Mouse (Mus musculus): Measurements from ENCODE around the gene Gdpd5. TPM values are rescaled to one million over a fixed set of nuclear protein-coding genes. Genes with fewer than 3 reads are reported as not detected.

Gdpd5 gene
- polyA plus RNA-seq, 1 experiment from 2014 or later, result 49.3 TPM

DNA sequence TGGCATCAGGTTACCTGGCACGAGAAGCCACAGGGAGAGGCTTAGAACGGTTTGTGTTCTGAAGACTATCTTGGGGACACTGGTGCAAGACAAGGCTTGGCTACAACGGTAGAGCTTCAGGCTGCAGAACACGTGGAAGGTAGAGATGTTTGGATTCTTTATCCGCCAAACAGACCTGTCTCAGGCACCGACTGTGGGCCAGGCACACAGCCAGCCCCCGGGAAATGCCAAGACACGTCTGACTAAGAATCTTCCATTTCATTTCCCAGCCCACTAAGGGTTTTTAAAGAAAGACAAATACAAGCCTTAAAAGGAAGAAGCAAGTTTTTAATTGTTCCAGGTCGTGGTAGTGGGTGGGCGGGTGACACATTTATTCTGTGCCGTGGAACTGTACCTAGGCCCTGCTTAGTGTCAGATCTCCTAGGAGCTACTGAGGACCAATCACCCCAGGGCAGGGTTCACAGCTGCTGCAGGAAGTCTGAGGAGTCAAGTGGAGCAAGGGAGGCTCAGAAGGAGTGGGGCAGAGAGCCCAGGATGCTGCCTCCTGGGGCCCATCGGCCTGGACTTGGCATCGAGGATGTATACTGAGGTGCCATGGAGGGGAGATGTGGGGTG is 12.6 kb downstream of the Gdpd5 start:
- Histone ChIP-seq H3K27ac (replicated peaks) (no peak overlapping the region), H3K4me2 (no peak overlapping the region), H3K9me3 (no peaks in the 10 kb centered on the region), H3K36me3 (peaks cover 12% of the 10 kb centered on the region), H3K9ac (no peak overlapping the region), H3K4me1 (replicated peaks) (peaks cover 24% of the 10 kb centered on the region), H3K4me3 (no peak overlapping the region), H3K27me3 (no peaks in the 10 kb centered on the region)
- ATAC-seq (ENCODE audit: low FRiP score, low read depth), result no peak
- WGBS, result 84% methylated on average over 13 of the region's 13 CpGs

DNA sequence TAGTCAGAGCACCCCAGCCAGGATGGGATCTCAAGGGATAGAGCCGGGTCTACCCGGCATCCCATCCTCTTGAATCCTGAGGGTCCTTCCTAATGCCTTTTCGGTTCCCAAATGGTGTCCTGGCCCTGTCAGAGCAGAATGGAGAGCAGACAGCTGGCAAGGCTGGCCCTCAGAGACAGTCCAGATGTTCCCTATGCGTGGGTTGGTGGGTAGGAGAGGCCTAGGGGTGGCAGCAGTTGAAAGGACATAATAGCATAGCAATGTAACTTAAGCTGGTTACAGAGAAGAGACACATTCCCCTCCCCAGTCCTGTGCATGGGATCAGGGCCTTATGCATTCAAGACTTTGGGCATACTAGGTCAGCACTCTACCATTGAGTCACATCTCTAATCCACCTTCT is 14.2 kb downstream of the Gdpd5 start:
- Histone ChIP-seq H3K9me3 (no peaks in the 10 kb centered on the region), H3K9ac (no peak overlapping the region), H3K27me3 (no peaks in the 10 kb centered on the region)

DNA sequence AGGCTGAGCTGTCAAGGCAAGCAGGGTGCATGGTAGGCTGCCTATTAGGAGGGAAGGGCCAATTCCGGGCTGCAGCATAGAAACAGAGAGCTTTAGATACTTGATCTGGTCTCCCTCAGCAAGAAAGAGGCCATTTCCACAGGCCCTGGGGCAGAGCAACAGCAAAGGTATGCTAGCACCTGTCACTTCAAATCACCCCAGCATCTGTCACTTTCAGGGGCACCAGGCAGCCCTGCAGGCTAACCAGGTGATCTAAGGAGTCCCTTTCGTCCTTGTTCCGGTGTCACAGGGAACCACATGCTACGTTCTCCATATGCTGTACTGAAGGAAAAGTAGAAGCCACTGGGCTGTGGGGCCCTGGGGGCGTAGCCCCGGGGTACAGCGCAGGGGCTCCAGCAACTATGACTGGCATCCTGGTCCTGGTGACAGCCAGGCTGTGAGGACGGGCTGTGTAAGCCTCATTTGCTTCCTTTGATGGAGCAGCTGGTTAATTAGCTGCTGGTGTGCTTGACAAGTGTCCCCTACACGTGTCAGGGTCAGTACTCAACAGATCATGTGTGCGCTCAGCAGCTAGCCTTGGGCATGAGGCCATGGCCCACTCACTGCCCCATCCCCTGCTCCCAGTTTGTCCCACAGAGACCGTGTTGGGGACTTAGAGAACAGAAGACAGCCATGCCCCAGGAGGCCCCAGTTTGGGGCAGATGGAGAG is 14.8 kb downstream of the Gdpd5 start:
- Histone ChIP-seq H3K4me1 (replicated peaks) (peaks cover 14% of the 10 kb centered on the region), H3K27ac (replicated peaks) (0 out of 2 replicates have a peak overlapping the region, but pooled peaks have one; percentile 8), H3K4me2 (no peak overlapping the region), H3K36me3 (peaks cover 21% of the 10 kb centered on the region), H3K27me3 (no peaks in the 10 kb centered on the region), H3K4me3 (no peak overlapping the region), H3K9ac (no peak overlapping the region), H3K9me3 (no peaks in the 10 kb centered on the region)
- 52% methylated on average over 11 of the region's 11 CpGs for WGBS
- ATAC-seq (ENCODE audit: low FRiP score, low read depth), result peak; percentile 40; the same call in 1 of the 2 replicates

More for the DNA sequence above, 14.2 kb downstream of the Gdpd5 start:
- Histone ChIP-seq H3K4me1 (replicated peaks) (peaks cover 21% of the 10 kb centered on the region), H3K36me3 (peaks cover 21% of the 10 kb centered on the region), H3K4me2 (no peak overlapping the region), H3K4me3 (no peak overlapping the region), H3K27ac (replicated peaks) (0 out of 2 replicates have a peak overlapping the region, but pooled peaks have one; percentile 8)
- WGBS, result 72% methylated on average over 4 of the region's 4 CpGs
- ATAC-seq (ENCODE audit: low FRiP score, low read depth), result no peak

DNA sequence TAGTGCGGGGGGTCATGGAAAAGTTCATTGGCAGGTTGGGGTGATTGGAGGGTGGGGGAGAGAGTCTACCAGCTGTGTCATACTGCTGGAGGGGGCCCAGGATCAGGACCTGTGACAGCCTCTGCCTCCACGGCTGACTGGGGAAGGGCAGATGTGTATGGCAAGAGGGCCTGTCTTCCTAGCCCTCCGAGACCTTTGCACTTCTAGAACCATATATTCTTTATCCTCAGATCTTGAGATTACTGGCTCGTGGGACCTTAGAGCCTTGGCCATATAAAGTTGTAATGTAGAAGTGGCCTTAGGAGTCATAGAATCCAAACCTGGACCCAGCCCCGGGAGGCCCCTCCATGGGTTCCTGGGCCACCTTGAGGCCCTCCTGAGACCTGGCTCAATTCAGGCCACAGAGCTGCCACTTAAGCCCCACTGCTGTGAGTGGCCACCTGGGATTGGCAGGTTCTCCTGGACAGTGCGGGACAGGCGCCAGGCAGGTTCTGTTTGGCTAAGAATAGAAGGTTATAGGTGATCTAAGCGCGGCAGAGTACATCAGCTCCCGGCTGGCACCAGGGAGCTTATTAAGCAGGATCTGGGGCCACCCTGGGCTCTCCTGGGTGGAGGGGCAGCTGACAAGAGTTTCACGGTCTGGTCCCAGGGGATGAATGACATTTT is 15.9 kb downstream of the Gdpd5 start:
- Histone ChIP-seq H3K27me3 (no peaks in the 10 kb centered on the region), H3K9ac (no peak overlapping the region), H3K4me1 (replicated peaks) (peaks cover 14% of the 10 kb centered on the region), H3K36me3 (peaks cover 19% of the 10 kb centered on the region), H3K9me3 (no peaks in the 10 kb centered on the region), H3K4me2 (no peak overlapping the region), H3K4me3 (no peak overlapping the region), H3K27ac (replicated peaks) (no peak overlapping the region)
- ATAC-seq (ENCODE audit: low FRiP score, low read depth), result no peak
- WGBS, result 78% methylated on average over 11 of the region's 11 CpGs

DNA sequence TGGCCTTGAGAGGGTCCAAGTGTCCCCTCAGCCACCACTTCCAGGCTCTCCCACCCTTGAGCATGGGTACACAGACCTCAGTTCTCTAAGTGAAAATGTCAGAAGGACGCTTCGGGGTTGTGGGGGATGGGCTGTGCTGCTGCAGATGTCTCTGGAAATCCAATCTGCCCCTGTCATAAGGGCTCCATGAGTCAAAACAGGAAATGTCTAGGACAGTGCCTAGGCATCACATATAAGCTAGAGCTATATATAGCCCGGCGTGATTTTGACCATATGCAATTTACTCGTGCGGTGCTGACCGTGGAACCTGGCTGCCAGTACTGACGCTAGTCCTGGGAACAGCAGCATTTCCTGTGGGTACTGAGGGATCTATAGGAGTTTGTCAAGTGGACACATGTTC is 20.2 kb downstream of the Gdpd5 start:
- no peaks in the 10 kb centered on the region for H3K9me3 ChIP-seq
- H3K27ac ChIP-seq (replicated peaks), result no peak overlapping the region
- 82% methylated on average over 8 of the region's 8 CpGs for WGBS
- no peak overlapping the region for H3K9ac ChIP-seq
- no peak overlapping the region for H3K4me3 ChIP-seq
- no peak overlapping the region for H3K4me2 ChIP-seq
- H3K27me3 ChIP-seq, result no peaks in the 10 kb centered on the region
- H3K4me1 ChIP-seq (replicated peaks), result peaks cover 1% of the 10 kb centered on the region
- 0 out of 2 replicates have a peak, but pooled peaks cover 14% of the 10 kb centered on the region for H3K36me3 ChIP-seq
- ATAC-seq (ENCODE audit: low FRiP score, low read depth), result no peak

DNA sequence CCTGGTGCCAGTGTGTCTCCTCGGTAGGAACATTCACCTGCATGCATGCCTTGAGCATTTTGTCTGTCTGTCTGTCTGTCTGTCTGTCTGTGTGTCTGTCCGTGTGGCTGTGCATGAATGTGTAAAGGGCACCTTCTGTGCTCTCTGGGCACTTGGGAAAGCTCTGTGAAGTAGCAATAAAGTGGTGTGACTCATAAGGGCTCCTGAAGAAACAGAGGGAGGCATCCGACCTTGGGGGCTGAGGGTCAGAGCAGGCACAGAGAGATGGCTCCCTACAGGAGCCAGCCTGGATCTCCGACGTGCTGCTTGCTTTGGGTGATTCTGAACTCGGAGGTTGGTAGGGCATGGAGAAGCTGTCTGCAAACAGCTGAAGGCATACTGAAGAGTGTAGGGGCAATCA is 21.3 kb downstream of the Gdpd5 start:
- no peak overlapping the region for H3K4me2 ChIP-seq
- 83% methylated on average over 6 of the region's 6 CpGs for WGBS
- no peak for ATAC-seq (ENCODE audit: low FRiP score, low read depth)
- no peak overlapping the region for H3K9ac ChIP-seq
- H3K27ac ChIP-seq (replicated peaks), result no peak overlapping the region
- H3K36me3 ChIP-seq, result 0 out of 2 replicates have a peak, but pooled peaks cover 14% of the 10 kb centered on the region
- no peak overlapping the region for H3K4me3 ChIP-seq
- H3K27me3 ChIP-seq, result no peaks in the 10 kb centered on the region
- H3K4me1 ChIP-seq (replicated peaks), result no peaks in the 10 kb centered on the region; the same call in 1 of the 2 replicates
- H3K9me3 ChIP-seq, result no peaks in the 10 kb centered on the region

DNA sequence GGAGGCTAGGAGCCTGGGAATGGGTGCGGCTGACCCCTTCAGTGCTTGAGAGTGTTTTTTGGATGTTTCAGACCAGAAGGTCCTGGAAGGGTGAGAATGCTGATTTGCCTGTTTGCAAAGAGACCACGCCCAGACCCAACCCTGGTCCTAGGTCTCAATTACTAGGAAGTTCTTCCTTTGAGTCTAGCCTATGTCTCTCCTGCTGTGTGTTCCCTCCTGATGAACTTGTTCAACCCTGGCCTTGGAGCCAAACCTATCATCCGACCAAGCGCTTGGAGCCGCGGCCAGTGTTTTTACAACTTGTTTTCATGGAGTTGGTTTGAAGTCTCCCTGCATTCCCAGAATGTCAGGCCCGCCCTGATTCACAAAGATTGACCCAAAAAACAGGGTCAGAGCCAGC is 22.0 kb downstream of the Gdpd5 start:
- H3K36me3 ChIP-seq, result 0 out of 2 replicates have a peak, but pooled peaks cover 14% of the 10 kb centered on the region
- H3K9me3 ChIP-seq, result no peaks in the 10 kb centered on the region
- no peak overlapping the region for H3K4me3 ChIP-seq
- no peaks in the 10 kb centered on the region for H3K27me3 ChIP-seq
- no peaks in the 10 kb centered on the region for H3K4me1 ChIP-seq (replicated peaks)
- no peak overlapping the region for H3K4me2 ChIP-seq
- ATAC-seq (ENCODE audit: low FRiP score, low read depth), result no peak
- H3K9ac ChIP-seq, result no peak overlapping the region
- no peak overlapping the region for H3K27ac ChIP-seq (replicated peaks)
- WGBS, result 91% methylated on average over 7 of the region's 7 CpGs

DNA sequence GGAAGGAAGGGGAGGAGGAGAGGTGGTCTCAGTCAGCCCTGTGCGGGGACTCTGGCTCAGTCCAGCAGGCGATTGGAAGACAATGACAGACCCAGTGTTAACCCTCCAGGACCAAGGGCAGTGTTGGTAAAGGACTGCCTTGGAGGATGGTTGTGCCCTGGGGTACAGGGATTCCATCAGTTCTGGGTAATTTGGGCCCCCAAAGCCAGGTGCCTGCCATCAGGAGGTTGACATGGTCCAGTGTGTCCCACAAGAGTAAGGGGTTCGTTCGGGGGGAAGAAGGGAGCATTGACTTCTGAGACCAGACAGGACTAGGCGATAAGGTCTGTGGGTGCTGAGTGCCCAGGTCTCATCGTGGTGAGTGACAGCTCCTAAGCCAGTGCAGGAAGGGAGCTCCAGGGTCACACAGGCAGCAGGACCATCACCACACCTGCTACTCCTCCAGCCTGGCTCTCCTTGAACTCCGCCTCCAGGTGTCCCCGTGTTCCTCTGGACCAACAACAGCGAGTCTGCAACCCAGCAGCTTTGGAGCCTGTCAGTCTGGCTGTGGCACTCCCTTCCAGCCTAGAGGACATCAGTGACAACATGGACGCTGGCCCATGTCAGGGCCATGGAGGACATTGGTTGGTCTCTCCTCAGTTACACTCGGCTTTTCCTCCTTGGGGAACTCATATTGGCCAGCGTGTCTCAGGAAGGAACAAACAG is 23.0 kb downstream of the Gdpd5 start:
- Histone ChIP-seq H3K4me2 (no peak overlapping the region), H3K27ac (replicated peaks) (no peak overlapping the region), H3K36me3 (0 out of 2 replicates have a peak, but pooled peaks cover 12% of the 10 kb centered on the region), H3K4me1 (replicated peaks) (no peaks in the 10 kb centered on the region), H3K4me3 (no peak overlapping the region), H3K9me3 (no peaks in the 10 kb centered on the region), H3K27me3 (no peaks in the 10 kb centered on the region), H3K9ac (no peak overlapping the region)
- 82% methylated on average over 12 of the region's 12 CpGs for WGBS
- no peak for ATAC-seq (ENCODE audit: low FRiP score, low read depth)

DNA sequence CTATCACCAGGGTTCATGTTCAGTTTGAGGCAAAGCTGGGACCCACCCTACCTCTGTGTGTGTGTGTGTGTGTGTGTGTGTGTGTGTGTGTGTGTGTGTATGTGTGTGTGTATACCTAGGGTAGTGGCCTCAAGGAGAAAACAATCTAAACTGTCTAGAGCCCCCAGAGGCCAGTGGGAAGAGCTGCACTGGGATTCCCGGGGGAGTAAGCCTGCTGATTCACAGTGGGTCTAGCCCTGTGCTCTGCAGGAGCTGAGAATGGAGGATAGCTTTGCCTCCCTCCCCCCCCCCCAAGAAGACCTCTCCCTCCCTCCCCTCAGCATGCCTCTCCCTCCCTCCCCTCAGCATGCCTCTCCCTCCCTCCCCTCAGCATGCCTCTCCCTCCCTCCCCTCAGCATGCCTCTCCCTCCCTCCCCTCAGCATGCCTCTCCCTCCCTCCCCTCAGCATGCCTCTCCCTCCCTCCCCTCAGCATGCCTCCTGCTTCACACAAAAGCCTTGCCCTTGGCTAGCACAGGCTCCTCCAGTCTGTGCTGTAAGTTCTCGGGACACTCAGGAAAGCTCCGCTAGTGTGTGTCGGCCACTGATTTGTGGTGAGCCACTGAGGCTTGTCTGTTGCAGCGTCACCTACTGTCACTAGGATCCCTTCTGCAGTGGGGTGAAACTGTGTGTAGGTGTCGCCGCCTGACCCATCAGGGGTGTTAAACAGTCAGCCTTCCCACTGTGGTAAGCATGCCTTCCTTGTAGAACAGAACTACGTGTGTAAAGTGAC is 24.4 kb downstream of the Gdpd5 start:
- WGBS, result 23% methylated on average over 7 of the region's 8 CpGs
- Histone ChIP-seq H3K9ac (no peak overlapping the region), H3K9me3 (no peaks in the 10 kb centered on the region), H3K27me3 (no peaks in the 10 kb centered on the region), H3K4me3 (no peak overlapping the region), H3K4me1 (replicated peaks) (peaks cover 4% of the 10 kb centered on the region; the same call in 1 of the 2 replicates), H3K36me3 (peaks cover 5% of the 10 kb centered on the region; the same call in 1 of the 2 replicates), H3K27ac (replicated peaks) (no peak overlapping the region), H3K4me2 (no peak overlapping the region)
- ATAC-seq (ENCODE audit: low FRiP score, low read depth), result no peak

DNA sequence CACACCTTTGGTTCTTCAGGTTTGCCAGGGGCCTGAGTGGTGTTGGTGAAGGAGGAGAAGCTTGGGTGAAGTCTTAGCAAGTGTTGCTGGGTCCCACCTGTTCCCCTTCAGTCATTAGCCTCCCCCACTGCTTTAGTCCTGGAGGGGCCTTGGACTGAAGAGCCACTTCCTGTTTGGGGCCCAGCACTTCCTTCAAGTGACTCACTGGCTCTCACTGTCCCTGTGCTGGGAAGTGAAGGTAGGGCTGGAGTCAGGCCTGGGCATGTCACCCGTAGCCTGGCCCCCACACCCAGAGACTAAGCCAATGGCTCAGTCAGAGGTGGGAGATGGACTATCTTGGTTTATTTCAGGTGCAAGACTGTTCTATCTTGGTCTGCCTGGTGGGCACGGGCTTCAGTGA is 26.4 kb downstream of the Gdpd5 start:
- Histone ChIP-seq H3K27me3 (no peaks in the 10 kb centered on the region), H3K4me3 (no peak overlapping the region), H3K4me1 (replicated peaks) (peaks cover 4% of the 10 kb centered on the region; the same call in 1 of the 2 replicates), H3K27ac (replicated peaks) (no peak overlapping the region), H3K9ac (no peak overlapping the region), H3K4me2 (no peak overlapping the region), H3K9me3 (no peaks in the 10 kb centered on the region), H3K36me3 (peaks cover 5% of the 10 kb centered on the region; the same call in 1 of the 2 replicates)
- WGBS, result 96% methylated on average over 2 of the region's 2 CpGs
- ATAC-seq (ENCODE audit: low FRiP score, low read depth), result no peak
